Mouse (Mus musculus) large intestine, adult 2 months (tissue): ENCODE data around the gene Oas1d. TPM values are rescaled to one million over a fixed set of nuclear protein-coding genes. Genes with fewer than 3 reads are reported as not detected.
"Not testable (repeated sequence)": the region's sequence is repeated elsewhere in the genome, so short reads cannot be mapped to it uniquely, and the experiment has no call there.

Experiments used
- DNase-seq: peaks from one replicate; pipeline ENCODE4 v3.0.0-alpha.2; 2012; ENCODE audit warnings: low read depth, low spot score
- WGBS: fragments of 180-500 bp; shearing (Covaris S2); methylation state at CpG from one replicate; pipeline ENCODE4 v1.1.7; 2018; 5-methylcytosine and 5-hydroxymethylcytosine counted together
- polyA plus RNA-seq: library from polyadenylated mRNA; depleted of rRNA; stranded (reverse); fragments of >200 nt; gene quantifications from 2 replicates; pipeline ENCODE4 v1.2.3, GENCODE M21; 2012

The Oas1d gene
- polyA plus RNA-seq, 1 experiment = 0.42 TPM

- 94% methylated on average over 6 of the region's 6 CpGs for WGBS
- no peak for DNase-seq
Measured at GRCm38 (mm10) chr5:120898307-120898706, 16.0 kb upstream of the Oas1d start.

GRCm38 (mm10) chr5:120898726-120899125 lies 15.6 kb upstream of the Oas1d start:
- no peak for DNase-seq

- no peak for DNase-seq
- 68% methylated on average over 1 of the region's 1 CpGs for WGBS
Measured at GRCm38 (mm10) chr5:120900666-120901065, 13.7 kb upstream of the Oas1d start.

GRCm38 (mm10) chr5:120902056-120902455 lies 12.3 kb upstream of the Oas1d start:
- 91% methylated on average over 5 of the region's 5 CpGs for WGBS
- DNase-seq = no peak

GRCm38 (mm10) chr5:120906791-120907733 lies 7.3 kb upstream of the Oas1d start, which contains the start of gene Oas1a:
Gene Oas1a, minus strand, starts transcription at chr5:120907521.
- WGBS = 31% methylated on average over 9 of the region's 12 CpGs

GRCm38 (mm10) chr5:120908196-120908920 lies 6.0 kb upstream of the Oas1d start:
- WGBS = 71% methylated on average over 7 of the region's 7 CpGs
- DNase-seq = no peak

More at GRCm38 (mm10) chr5:120906791-120907733, 7.3 kb upstream of the Oas1d start, which contains the start of gene Oas1a:
- not testable (repeated sequence) for DNase-seq

- 77% methylated on average over 2 of the region's 2 CpGs for WGBS
- not testable (repeated sequence) for DNase-seq
Measured at GRCm38 (mm10) chr5:120919156-120919935, 5.0 kb downstream of the Oas1d start.

- WGBS = 81% methylated on average over 3 of the region's 3 CpGs
- no peak for DNase-seq
Measured at GRCm38 (mm10) chr5:120920296-120920695, 6.0 kb downstream of the Oas1d start.

- WGBS = 16% methylated on average over 4 of the region's 4 CpGs
- DNase-seq = peak; percentile 68
Measured at GRCm38 (mm10) chr5:120923969-120924368, 9.6 kb downstream of the Oas1d start.

- not testable (repeated sequence) for DNase-seq
- 23% methylated on average over 4 of the region's 4 CpGs for WGBS
Measured at GRCm38 (mm10) chr5:120924520-120924919, 10.2 kb downstream of the Oas1d start.

- WGBS = 74% methylated on average over 2 of the region's 2 CpGs
Measured at GRCm38 (mm10) chr5:120926311-120926710, 12.0 kb downstream of the Oas1d start.

GRCm38 (mm10) chr5:120927036-120927435 lies 12.7 kb downstream of the Oas1d start:
- WGBS = 18% methylated on average over 1 of the region's 1 CpGs
- no peak for DNase-seq

More at GRCm38 (mm10) chr5:120926311-120926710, 12.0 kb downstream of the Oas1d start:
- DNase-seq = not testable (repeated sequence)

- 48% methylated on average over 5 of the region's 5 CpGs for WGBS
- no peak for DNase-seq
Measured at GRCm38 (mm10) chr5:120933966-120934365, 19.6 kb downstream of the Oas1d start.

GRCm38 (mm10) chr5:120937841-120938240 lies 23.5 kb downstream of the Oas1d start:
- no peak for DNase-seq
- WGBS = 68% methylated on average over 4 of the region's 4 CpGs

GRCm38 (mm10) chr5:120938586-120938985 lies 24.2 kb downstream of the Oas1d start:
- 49% methylated on average over 8 of the region's 8 CpGs for WGBS
- no peak for DNase-seq

- no peak for DNase-seq
- WGBS = 80% methylated on average over 10 of the region's 10 CpGs
Measured at GRCm38 (mm10) chr5:120942076-120942475, 27.7 kb downstream of the Oas1d start.

- 56% methylated on average over 10 of the region's 10 CpGs for WGBS
- no peak for DNase-seq
Measured at GRCm38 (mm10) chr5:120952242-120952770, 38.0 kb downstream of the Oas1d start.

- WGBS = 28% methylated on average over 5 of the region's 5 CpGs
- DNase-seq = no peak
Measured at GRCm38 (mm10) chr5:120953974-120954373, 39.6 kb downstream of the Oas1d start.

- WGBS = 56% methylated on average over 4 of the region's 4 CpGs
- DNase-seq = no peak
Measured at GRCm38 (mm10) chr5:120961004-120961403, 46.7 kb downstream of the Oas1d start.
